Mouse (Mus musculus): ENCODE measurements around the gene Olfr707. TPM values are rescaled to one million over a fixed set of nuclear protein-coding genes. Genes with fewer than 3 reads are reported as not detected.
"Not testable (repeated sequence)": the region's sequence is repeated elsewhere in the genome, so short reads cannot be mapped to it uniquely, and the experiment has no call there.

Gene Olfr707
- not detected in 2 replicates for total RNA-seq (2015; ENCODE audit: low replicate concordance)
- not detected in 2 replicates for total RNA-seq (2017; ENCODE audit: low replicate concordance)

GRCm38 (mm10) chr7:106901141-106901540, at the start of gene Olfr707:
TSS of gene Olfr707 (minus strand) at chr7:106901241.
- ATAC-seq (replicated peaks; ENCODE audit: low FRiP score, poor library complexity, severe bottlenecking) = not testable (repeated sequence)

- ATAC-seq (replicated peaks; ENCODE audit: low FRiP score, poor library complexity, severe bottlenecking) = no peak
Measured at GRCm38 (mm10) chr7:106948212-106948611, 47.2 kb upstream of the Olfr707 start, which contains the start of gene Olfr710. TSS of gene Olfr710 (minus strand) at chr7:106948312.

GRCm38 (mm10) chr7:106932119-106932518, 31.1 kb upstream of the Olfr707 start, which contains the start of gene Olfr709-ps1:
TSS of gene Olfr709-ps1 (minus strand) at chr7:106932219.
- ATAC-seq (replicated peaks; ENCODE audit: low FRiP score, poor library complexity, severe bottlenecking) = no peak

- not testable (repeated sequence) for ATAC-seq (replicated peaks; ENCODE audit: low FRiP score, poor library complexity, severe bottlenecking)
Measured at GRCm38 (mm10) chr7:106920961-106921360, 19.9 kb upstream of the Olfr707 start.

- ATAC-seq (replicated peaks; ENCODE audit: low FRiP score, poor library complexity, severe bottlenecking) = no peak
Measured at GRCm38 (mm10) chr7:106907676-106908075, 6.6 kb upstream of the Olfr707 start, which contains the start of gene Olfr1532-ps1. TSS of gene Olfr1532-ps1 (plus strand) at chr7:106908001.

- no peak for ATAC-seq (replicated peaks; ENCODE audit: low FRiP score, poor library complexity, severe bottlenecking)
Measured at GRCm38 (mm10) chr7:106888062-106888461, 13.0 kb downstream of the Olfr707 start, which contains the start of gene Olfr706. TSS of gene Olfr706 (minus strand) at chr7:106888162.

GRCm38 (mm10) chr7:106876791-106877190, 24.2 kb downstream of the Olfr707 start, which contains the start of gene Olfr705:
TSS of gene Olfr705 (minus strand) at chr7:106876891.
- ATAC-seq (replicated peaks; ENCODE audit: low FRiP score, poor library complexity, severe bottlenecking) = no peak

- no peak for ATAC-seq (replicated peaks; ENCODE audit: low FRiP score, poor library complexity, severe bottlenecking)
Measured at GRCm38 (mm10) chr7:106862885-106863284, 38.2 kb downstream of the Olfr707 start, which contains the start of gene Olfr704. TSS of gene Olfr704 (plus strand) at chr7:106863185.

- no peak for ATAC-seq (replicated peaks; ENCODE audit: low FRiP score, poor library complexity, severe bottlenecking)
Measured at GRCm38 (mm10) chr7:106843060-106843459, 58.0 kb downstream of the Olfr707 start, which contains the start of gene Olfr703. TSS of gene Olfr703 (plus strand) at chr7:106843360.

Other genes starting within 250 kb of the Olfr707 start
- gene Olfr693, start 220.7 kb downstream of the Olfr707 start, total RNA-seq (2015; ENCODE audit: low replicate concordance) = not detected in 2 replicates
- not detected in 2 replicates for gene Olfr693, start 220.7 kb downstream of the Olfr707 start, total RNA-seq (2017; ENCODE audit: low replicate concordance)
- not detected in 2 replicates for gene Olfr694, start 209.4 kb downstream of the Olfr707 start, total RNA-seq (2015; ENCODE audit: low replicate concordance)
- gene Olfr694, start 209.4 kb downstream of the Olfr707 start, total RNA-seq (2017; ENCODE audit: low replicate concordance) = not detected in 2 replicates
- gene Olfr695, start 184.8 kb downstream of the Olfr707 start, total RNA-seq (2015; ENCODE audit: low replicate concordance) = not detected in 2 replicates
- gene Olfr695, start 184.8 kb downstream of the Olfr707 start, total RNA-seq (2017; ENCODE audit: low replicate concordance) = not detected in 2 replicates
- gene Olfr697, start 158.8 kb downstream of the Olfr707 start, total RNA-seq (2015; ENCODE audit: low replicate concordance) = not detected in 2 replicates
- not detected in 2 replicates for gene Olfr697, start 158.8 kb downstream of the Olfr707 start, total RNA-seq (2017; ENCODE audit: low replicate concordance)
- gene Olfr698, start 145.8 kb downstream of the Olfr707 start, total RNA-seq (2015; ENCODE audit: low replicate concordance) = not detected in 2 replicates
- gene Olfr698, start 145.8 kb downstream of the Olfr707 start, total RNA-seq (2017; ENCODE audit: low replicate concordance) = not detected in 2 replicates
- gene Olfr699, start 108.0 kb downstream of the Olfr707 start, total RNA-seq (2015; ENCODE audit: low replicate concordance) = 0.84 TPM in 1 of 2 replicates, not detected in the other
- not detected in 2 replicates for gene Olfr699, start 108.0 kb downstream of the Olfr707 start, total RNA-seq (2017; ENCODE audit: low replicate concordance)
- not detected in 2 replicates for gene Olfr700, start 92.4 kb downstream of the Olfr707 start, total RNA-seq (2015; ENCODE audit: low replicate concordance)
- not detected in 2 replicates for gene Olfr700, start 92.4 kb downstream of the Olfr707 start, total RNA-seq (2017; ENCODE audit: low replicate concordance)
- gene Olfr701, start 87.1 kb downstream of the Olfr707 start, total RNA-seq (2015; ENCODE audit: low replicate concordance) = not detected in 2 replicates
- not detected in 2 replicates for gene Olfr701, start 87.1 kb downstream of the Olfr707 start, total RNA-seq (2017; ENCODE audit: low replicate concordance)
- not detected in 2 replicates for gene Olfr702, start 67.3 kb downstream of the Olfr707 start, total RNA-seq (2015; ENCODE audit: low replicate concordance)
- not detected in 2 replicates for gene Olfr702, start 67.3 kb downstream of the Olfr707 start, total RNA-seq (2017; ENCODE audit: low replicate concordance)
- gene Olfr703, start 57.9 kb downstream of the Olfr707 start, total RNA-seq (2015; ENCODE audit: low replicate concordance) = not detected in 2 replicates
- gene Olfr703, start 57.9 kb downstream of the Olfr707 start, total RNA-seq (2017; ENCODE audit: low replicate concordance) = not detected in 2 replicates
- not detected in 2 replicates for gene Olfr704, start 38.1 kb downstream of the Olfr707 start, total RNA-seq (2015; ENCODE audit: low replicate concordance)
- not detected in 2 replicates for gene Olfr704, start 38.1 kb downstream of the Olfr707 start, total RNA-seq (2017; ENCODE audit: low replicate concordance)
- not detected in 2 replicates for gene Olfr705, start 24.4 kb downstream of the Olfr707 start, total RNA-seq (2015; ENCODE audit: low replicate concordance)
- gene Olfr705, start 24.4 kb downstream of the Olfr707 start, total RNA-seq (2017; ENCODE audit: low replicate concordance) = not detected in 2 replicates
- not detected in 2 replicates for gene Olfr706, start 13.1 kb downstream of the Olfr707 start, total RNA-seq (2015; ENCODE audit: low replicate concordance)
- not detected in 2 replicates for gene Olfr706, start 13.1 kb downstream of the Olfr707 start, total RNA-seq (2017; ENCODE audit: low replicate concordance)
- not detected in 2 replicates for gene Olfr1532-ps1, start 6.8 kb upstream of the Olfr707 start, total RNA-seq (2015; ENCODE audit: low replicate concordance)
- gene Olfr1532-ps1, start 6.8 kb upstream of the Olfr707 start, total RNA-seq (2017; ENCODE audit: low replicate concordance) = not detected in 2 replicates
- gene Olfr709-ps1, start 31.0 kb upstream of the Olfr707 start, total RNA-seq (2015; ENCODE audit: low replicate concordance) = not detected in 2 replicates
- not detected in 2 replicates for gene Olfr709-ps1, start 31.0 kb upstream of the Olfr707 start, total RNA-seq (2017; ENCODE audit: low replicate concordance)
- gene Olfr710, start 47.1 kb upstream of the Olfr707 start, total RNA-seq (2015; ENCODE audit: low replicate concordance) = not detected in 2 replicates
- not detected in 2 replicates for gene Olfr710, start 47.1 kb upstream of the Olfr707 start, total RNA-seq (2017; ENCODE audit: low replicate concordance)
- gene Olfr6, start 62.7 kb upstream of the Olfr707 start, total RNA-seq (2015; ENCODE audit: low replicate concordance) = not detected in 2 replicates
- gene Olfr6, start 62.7 kb upstream of the Olfr707 start, total RNA-seq (2017; ENCODE audit: low replicate concordance) = not detected in 2 replicates
- not detected in 2 replicates for gene Olfr711, start 74.2 kb upstream of the Olfr707 start, total RNA-seq (2015; ENCODE audit: low replicate concordance)
- 0.38 TPM in 1 of 2 replicates, not detected in the other for gene Olfr711, start 74.2 kb upstream of the Olfr707 start, total RNA-seq (2017; ENCODE audit: low replicate concordance)
- gene Olfr2, start 104.8 kb upstream of the Olfr707 start, total RNA-seq (2015; ENCODE audit: low replicate concordance) = not detected in 2 replicates
- not detected in 2 replicates for gene Olfr2, start 104.8 kb upstream of the Olfr707 start, total RNA-seq (2017; ENCODE audit: low replicate concordance)
- not detected in 2 replicates for gene Olfr713, start 129.9 kb upstream of the Olfr707 start, total RNA-seq (2015; ENCODE audit: low replicate concordance)
- gene Olfr713, start 129.9 kb upstream of the Olfr707 start, total RNA-seq (2017; ENCODE audit: low replicate concordance) = not detected in 2 replicates
- gene Olfr714, start 169.7 kb upstream of the Olfr707 start, total RNA-seq (2015; ENCODE audit: low replicate concordance) = not detected in 2 replicates
- gene Olfr714, start 169.7 kb upstream of the Olfr707 start, total RNA-seq (2017; ENCODE audit: low replicate concordance) = not detected in 2 replicates
- not detected in 2 replicates for gene Olfr17, start 192.0 kb upstream of the Olfr707 start, total RNA-seq (2015; ENCODE audit: low replicate concordance)
- not detected in 2 replicates for gene Olfr17, start 192.0 kb upstream of the Olfr707 start, total RNA-seq (2017; ENCODE audit: low replicate concordance)
- gene Olfr715b, start 209.1 kb upstream of the Olfr707 start, total RNA-seq (2015; ENCODE audit: low replicate concordance) = not detected in 2 replicates
- not detected in 2 replicates for gene Olfr715b, start 209.1 kb upstream of the Olfr707 start, total RNA-seq (2017; ENCODE audit: low replicate concordance)
- not detected in 2 replicates for gene Olfr715, start 229.8 kb upstream of the Olfr707 start, total RNA-seq (2015; ENCODE audit: low replicate concordance)
- not detected in 2 replicates for gene Olfr715, start 229.8 kb upstream of the Olfr707 start, total RNA-seq (2017; ENCODE audit: low replicate concordance)
- gene Olfr716, start 237.1 kb upstream of the Olfr707 start, total RNA-seq (2015; ENCODE audit: low replicate concordance) = not detected in 2 replicates
- not detected in 2 replicates for gene Olfr716, start 237.1 kb upstream of the Olfr707 start, total RNA-seq (2017; ENCODE audit: low replicate concordance)

Measured in erythroid progenitor cell, adult 5-6 weeks (primary cell).